Mouse (Mus musculus) heart, embryonic 16.5 days (tissue): Measurements from ENCODE around the gene Chd3. TPM values are rescaled to one million over a fixed set of nuclear protein-coding genes. Genes with fewer than 3 reads are reported as not detected.
"Not testable (repeated sequence)": the region's sequence is repeated elsewhere in the genome, so short reads cannot be mapped to it uniquely, and the experiment has no call there.

ENCODE experiments used
- ATAC-seq: fragments of 200-750 bp; cut with Nextera tagmentation; replicated peaks from 2 replicates; pipeline ENCODE4 v1.8.0; 2017; ENCODE audit warnings: moderate number of reproducible peaks; ENCODE audit not compliant: insufficient read depth, low FRiP score; ENCODE audit errors: extremely low read depth
- H3K27ac ChIP-seq: fragments of 300-500 bp; sonication (generic); 2 replicates; pipeline ENCODE4 v1.5.1; 2014; ENCODE audit warnings: mild to moderate bottlenecking, low read length, control low read depth, moderate library complexity
- H3K27me3 ChIP-seq: fragments of 300-500 bp; sonication (generic); 2 replicates; pipeline ENCODE4 v1.6.1; 2014; ENCODE audit warnings: low read length, mixed read lengths; ENCODE audit not compliant: control insufficient read depth, insufficient read depth
- H3K36me3 ChIP-seq: fragments of 300-500 bp; sonication (generic); 2 replicates; pipeline ENCODE4 v1.6.1; 2014; ENCODE audit not compliant: control insufficient read depth, insufficient read depth
- H3K4me1 ChIP-seq: fragments of 300-500 bp; sonication (generic); 2 replicates; pipeline ENCODE4 v1.6.1; 2014; ENCODE audit warnings: low read length, mixed read lengths; ENCODE audit not compliant: control insufficient read depth, insufficient read depth
- H3K4me2 ChIP-seq: fragments of 300-500 bp; sonication (generic); 2 replicates; pipeline ENCODE4 v1.6.1; 2014; ENCODE audit warnings: low read depth, mild to moderate bottlenecking, control low read depth, low read length
- H3K4me3 ChIP-seq: fragments of 300-500 bp; sonication (generic); 2 replicates; pipeline ENCODE4 v1.5.1; 2014; ENCODE audit warnings: mild to moderate bottlenecking, control low read depth, low read length
- H3K9ac ChIP-seq: fragments of 300-500 bp; sonication (generic); 2 replicates; pipeline ENCODE4 v1.6.1; 2014; ENCODE audit warnings: low read length, control low read depth
- H3K9me3 ChIP-seq: fragments of 300-500 bp; sonication (generic); replicated peaks from 2 replicates; pipeline ENCODE4 v1.6.1; 2016; ENCODE audit warnings: low read length; ENCODE audit not compliant: control insufficient read depth
- WGBS: fragments of 180-500 bp; shearing (Covaris S2); extraction: QIAGEN DNeasy Blood & Tissue Kit; methylation state at CpG from one replicate; pipeline ENCODE4 v1.1.7; 2014; 5-methylcytosine and 5-hydroxymethylcytosine counted together
- polyA plus RNA-seq: library from polyadenylated mRNA; unstranded; fragments of >200 nt; fragmentation: Nextera tagmentation; extraction: Ambion mirVana; gene quantifications from 2 replicates; pipeline ENCODE4 v1.2.1, GENCODE M21; 2015

The Chd3 gene
- polyA plus RNA-seq, 1 experiment from 2014 or later = 13.3 TPM

GRCm38 (mm10) chr11:69400083-69400850 is 31.1 kb upstream of the Chd3 start:
- H3K4me3 ChIP-seq = no peak overlapping the region
- H3K9ac ChIP-seq = no peak overlapping the region
- H3K4me1 ChIP-seq = peaks cover 24% of the 10 kb centered on the region
- H3K9me3 ChIP-seq = no peaks in the 10 kb centered on the region
- no peak for ATAC-seq
- no peak overlapping the region for H3K27ac ChIP-seq
- no peak overlapping the region for H3K4me2 ChIP-seq
- WGBS = 78% methylated on average over 25 of the region's 25 CpGs
- peaks cover 39% of the 10 kb centered on the region for H3K36me3 ChIP-seq
- no peaks in the 10 kb centered on the region for H3K27me3 ChIP-seq

GRCm38 (mm10) chr11:69399201-69400082 is 30.2 kb upstream of the Chd3 start:
- no peak overlapping the region for H3K27ac ChIP-seq
- no peaks in the 10 kb centered on the region for H3K27me3 ChIP-seq
- ATAC-seq = no peak
- H3K9ac ChIP-seq = no peak overlapping the region
- H3K4me1 ChIP-seq = peaks cover 24% of the 10 kb centered on the region
- no peak overlapping the region for H3K4me3 ChIP-seq
- no peak overlapping the region for H3K4me2 ChIP-seq
- no peaks in the 10 kb centered on the region for H3K9me3 ChIP-seq
- peaks cover 31% of the 10 kb centered on the region for H3K36me3 ChIP-seq
- 50% methylated on average over 66 of the region's 66 CpGs for WGBS

- H3K9me3 ChIP-seq = no peaks in the 10 kb centered on the region
- peak overlapping the region; percentile 72 for H3K4me2 ChIP-seq
- peak overlapping the region; percentile 83 for H3K4me3 ChIP-seq
- peaks cover 24% of the 10 kb centered on the region for H3K4me1 ChIP-seq
- H3K9ac ChIP-seq = peak overlapping the region; percentile 96
- no peaks in the 10 kb centered on the region for H3K27me3 ChIP-seq
- peak overlapping the region; percentile 99 for H3K27ac ChIP-seq
- WGBS = 35% methylated on average over 21 of the region's 21 CpGs
- ATAC-seq = no peak
- peaks cover 25% of the 10 kb centered on the region for H3K36me3 ChIP-seq
These were observed 29.4 kb upstream of the Chd3 start for GRCm38 (mm10) chr11:69398486-69399200.

- 9% methylated on average over 16 of the region's 16 CpGs for WGBS
- Histone ChIP-seq H3K9me3 (no peaks in the 10 kb centered on the region), H3K27ac (peak within 1 kb of the TSS; percentile 99), H3K9ac (peak within 1 kb of the TSS; percentile 96), H3K27me3 (no peaks in the 10 kb centered on the region), H3K36me3 (peaks cover 21% of the 10 kb centered on the region), H3K4me1 (peaks cover 24% of the 10 kb centered on the region), H3K4me3 (peak within 1 kb of the TSS; percentile 83), H3K4me2 (peak within 1 kb of the TSS; percentile 72)
- 0 out of 2 replicates have a peak, but pooled peaks have one; percentile 9 for ATAC-seq
These were observed 28.9 kb upstream of the Chd3 start, which contains the start of gene Tmem88 for GRCm38 (mm10) chr11:69398059-69398458. TSS of gene Tmem88 (minus strand) at chr11:69398234.

- H3K9ac ChIP-seq = peak overlapping the region; percentile 96
- H3K36me3 ChIP-seq = peaks cover 21% of the 10 kb centered on the region
- WGBS = 12% methylated on average over 24 of the region's 24 CpGs
- peak overlapping the region; percentile 72 for H3K4me2 ChIP-seq
- peak overlapping the region; percentile 83 for H3K4me3 ChIP-seq
- peaks cover 24% of the 10 kb centered on the region for H3K4me1 ChIP-seq
- no peaks in the 10 kb centered on the region for H3K27me3 ChIP-seq
- peak overlapping the region; percentile 99 for H3K27ac ChIP-seq
- H3K9me3 ChIP-seq = no peaks in the 10 kb centered on the region
- ATAC-seq = no peak
These were observed 28.4 kb upstream of the Chd3 start for GRCm38 (mm10) chr11:69397581-69398057.

GRCm38 (mm10) chr11:69396772-69397171 is 27.6 kb upstream of the Chd3 start:
- H3K9ac ChIP-seq = peak overlapping the region; percentile 96
- WGBS = 31% methylated on average over 11 of the region's 11 CpGs

GRCm38 (mm10) chr11:69395634-69396373 is 26.6 kb upstream of the Chd3 start:
- H3K4me1 ChIP-seq = peaks cover 21% of the 10 kb centered on the region
- H3K4me3 ChIP-seq = peak overlapping the region; percentile 83
- under 1% methylated on average over 48 of the region's 48 CpGs for WGBS
- peaks cover 12% of the 10 kb centered on the region for H3K36me3 ChIP-seq
- peak; percentile 85 for ATAC-seq
- peak overlapping the region; percentile 72 for H3K4me2 ChIP-seq
- H3K9ac ChIP-seq = peak overlapping the region; percentile 96
- peak overlapping the region; percentile 99 for H3K27ac ChIP-seq
- H3K27me3 ChIP-seq = no peaks in the 10 kb centered on the region
- H3K9me3 ChIP-seq = no peaks in the 10 kb centered on the region

More at GRCm38 (mm10) chr11:69396772-69397171, 27.6 kb upstream of the Chd3 start:
- no peaks in the 10 kb centered on the region for H3K27me3 ChIP-seq
- H3K4me1 ChIP-seq = peaks cover 24% of the 10 kb centered on the region
- H3K4me2 ChIP-seq = peak overlapping the region; percentile 72
- peak overlapping the region; percentile 83 for H3K4me3 ChIP-seq
- peaks cover 15% of the 10 kb centered on the region for H3K36me3 ChIP-seq
- peak; percentile 5; the same call in 1 of the 2 replicates for ATAC-seq
- H3K27ac ChIP-seq = peak overlapping the region; percentile 99
- H3K9me3 ChIP-seq = no peaks in the 10 kb centered on the region

GRCm38 (mm10) chr11:69395235-69395633 is 26.0 kb upstream of the Chd3 start, which contains the start of the genes Naa38 and Cyb5d1:
TSS of gene Naa38 (plus strand) at chr11:69395487.
TSS of gene Cyb5d1 (minus strand) at chr11:69395631.
- Histone ChIP-seq H3K4me1 (peaks cover 22% of the 10 kb centered on the region), H3K4me3 (peak within 1 kb of the TSS; percentile 83), H3K27ac (peak within 1 kb of the TSS; percentile 99), H3K4me2 (peak within 1 kb of the TSS; percentile 72), H3K9ac (peak within 1 kb of the TSS; percentile 96)
- H3K27me3 ChIP-seq, H3K9me3 ChIP-seq, H3K36me3 ChIP-seq: not testable (repeated sequence)
- peak; percentile 64 for ATAC-seq
- under 1% methylated on average over 21 of the region's 24 CpGs for WGBS
